Mouse (Mus musculus) heart, embryonic 16.5 days (tissue): ENCODE measurements around the gene Gm26897. TPM values are rescaled to one million over a fixed set of nuclear protein-coding genes. Genes with fewer than 3 reads are reported as not detected.
A peak's percentile ranks its signal among the peaks of the same experiment; 100 is the strongest.

Experiments
- ATAC-seq: fragments of 200-750 bp; cut with Nextera tagmentation; replicated peaks from 2 replicates; pipeline ENCODE4 v1.8.0; 2017; ENCODE audit warnings: moderate number of reproducible peaks; ENCODE audit not compliant: insufficient read depth, low FRiP score; ENCODE audit errors: extremely low read depth
- H3K27ac ChIP-seq: fragments of 300-500 bp; sonication (generic); 2 replicates; pipeline ENCODE4 v1.5.1; 2014; ENCODE audit warnings: mild to moderate bottlenecking, low read length, control low read depth, moderate library complexity
- H3K27me3 ChIP-seq: fragments of 300-500 bp; sonication (generic); 2 replicates; pipeline ENCODE4 v1.6.1; 2014; ENCODE audit warnings: low read length, mixed read lengths; ENCODE audit not compliant: control insufficient read depth, insufficient read depth
- H3K36me3 ChIP-seq: fragments of 300-500 bp; sonication (generic); 2 replicates; pipeline ENCODE4 v1.6.1; 2014; ENCODE audit not compliant: control insufficient read depth, insufficient read depth
- H3K4me1 ChIP-seq: fragments of 300-500 bp; sonication (generic); 2 replicates; pipeline ENCODE4 v1.6.1; 2014; ENCODE audit warnings: low read length, mixed read lengths; ENCODE audit not compliant: control insufficient read depth, insufficient read depth
- H3K4me2 ChIP-seq: fragments of 300-500 bp; sonication (generic); 2 replicates; pipeline ENCODE4 v1.6.1; 2014; ENCODE audit warnings: low read depth, mild to moderate bottlenecking, control low read depth, low read length
- H3K4me3 ChIP-seq: fragments of 300-500 bp; sonication (generic); 2 replicates; pipeline ENCODE4 v1.5.1; 2014; ENCODE audit warnings: mild to moderate bottlenecking, control low read depth, low read length
- H3K9ac ChIP-seq: fragments of 300-500 bp; sonication (generic); 2 replicates; pipeline ENCODE4 v1.6.1; 2014; ENCODE audit warnings: low read length, control low read depth
- H3K9me3 ChIP-seq: fragments of 300-500 bp; sonication (generic); replicated peaks from 2 replicates; pipeline ENCODE4 v1.6.1; 2016; ENCODE audit warnings: low read length; ENCODE audit not compliant: control insufficient read depth
- WGBS: fragments of 180-500 bp; shearing (Covaris S2); extraction: QIAGEN DNeasy Blood & Tissue Kit; methylation state at CpG from one replicate; pipeline ENCODE4 v1.1.7; 2014; 5-methylcytosine and 5-hydroxymethylcytosine counted together
- polyA plus RNA-seq: library from polyadenylated mRNA; unstranded; fragments of >200 nt; fragmentation: Nextera tagmentation; extraction: Ambion mirVana; gene quantifications from 2 replicates; pipeline ENCODE4 v1.2.1, GENCODE M21; 2015

Gene Gm26897
- polyA plus RNA-seq, 1 experiment from 2014 or later = not detected

GRCm38 (mm10) chr5:111719018-111719417 is 14.7 kb upstream of the Gm26897 start:
- no peaks in the 10 kb centered on the region for H3K36me3 ChIP-seq
- no peak overlapping the region for H3K4me3 ChIP-seq
- no peaks in the 10 kb centered on the region for H3K9me3 ChIP-seq
- H3K4me1 ChIP-seq = no peaks in the 10 kb centered on the region
- no peak for ATAC-seq
- H3K27me3 ChIP-seq = no peaks in the 10 kb centered on the region
- H3K9ac ChIP-seq = no peak overlapping the region
- WGBS = 71% methylated on average over 3 of the region's 3 CpGs
- H3K4me2 ChIP-seq = no peak overlapping the region
- H3K27ac ChIP-seq = no peak overlapping the region

GRCm38 (mm10) chr5:111720726-111721125 is 13.0 kb upstream of the Gm26897 start:
- Histone ChIP-seq H3K36me3 (no peaks in the 10 kb centered on the region), H3K4me2 (no peak overlapping the region), H3K9me3 (no peaks in the 10 kb centered on the region), H3K4me3 (no peak overlapping the region), H3K27me3 (no peaks in the 10 kb centered on the region), H3K27ac (no peak overlapping the region), H3K9ac (no peak overlapping the region), H3K4me1 (peaks cover 15% of the 10 kb centered on the region)
- WGBS = 45% methylated on average over 9 of the region's 9 CpGs
- ATAC-seq = no peak

GRCm38 (mm10) chr5:111724713-111725112 is 9.0 kb upstream of the Gm26897 start:
- Histone ChIP-seq H3K27me3 (no peaks in the 10 kb centered on the region), H3K4me1 (peaks cover 21% of the 10 kb centered on the region), H3K4me2 (peak overlapping the region; percentile 50), H3K9ac (peak overlapping the region; percentile 66), H3K4me3 (no peak overlapping the region), H3K9me3 (peaks cover 3% of the 10 kb centered on the region; the same call in 1 of the 2 replicates), H3K27ac (peak overlapping the region; percentile 83), H3K36me3 (no peaks in the 10 kb centered on the region)
- 37% methylated on average over 10 of the region's 10 CpGs for WGBS
- peak; percentile 82 for ATAC-seq

DNA sequence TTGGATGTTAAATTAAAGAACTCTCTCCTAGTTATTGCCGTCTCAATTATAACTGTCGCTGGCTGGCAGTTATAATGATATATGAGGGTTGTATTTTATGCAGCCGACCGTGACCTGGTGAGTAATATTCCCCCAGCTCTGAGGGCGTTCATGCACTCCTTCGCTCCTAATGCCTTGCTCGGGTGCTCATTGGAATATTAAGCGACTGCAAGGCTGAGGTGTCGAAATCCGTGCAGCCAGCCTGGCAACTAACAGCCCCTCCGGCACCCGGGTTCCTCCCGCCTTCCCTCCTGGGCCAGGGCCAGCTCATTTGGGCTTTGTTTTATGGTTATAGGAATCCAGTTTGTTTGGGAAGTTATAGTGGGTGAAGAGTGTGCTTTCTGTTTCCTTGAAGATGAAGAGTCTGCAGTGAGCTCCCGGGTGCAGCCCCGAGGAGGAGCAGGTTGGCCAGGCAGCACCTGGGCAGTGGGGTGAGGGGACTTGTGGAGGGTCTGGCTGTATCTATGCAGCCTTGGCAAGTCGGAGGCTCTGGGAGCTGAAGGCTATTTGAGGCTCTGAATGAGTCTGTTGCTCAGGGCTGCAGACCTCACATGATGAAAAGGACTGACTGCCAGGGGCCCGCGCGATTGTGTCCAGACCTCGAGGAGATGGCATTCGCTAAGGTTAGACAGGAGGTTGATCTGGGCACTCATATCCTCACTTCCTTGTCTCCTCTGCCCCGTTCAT is 8.4 kb upstream of the Gm26897 start:
- H3K4me1 ChIP-seq = peaks cover 21% of the 10 kb centered on the region
- peak overlapping the region; percentile 37 for H3K9ac ChIP-seq
- H3K27me3 ChIP-seq = no peaks in the 10 kb centered on the region
- peak overlapping the region; percentile 5; the same call in 1 of the 2 replicates for H3K4me3 ChIP-seq
- peak overlapping the region; percentile 50 for H3K4me2 ChIP-seq
- 40% methylated on average over 22 of the region's 22 CpGs for WGBS
- peak; percentile 42 for ATAC-seq
- peak overlapping the region; percentile 78 for H3K27ac ChIP-seq
- no peaks in the 10 kb centered on the region for H3K36me3 ChIP-seq
- H3K9me3 ChIP-seq = peaks cover 3% of the 10 kb centered on the region; the same call in 1 of the 2 replicates

- no peak overlapping the region for H3K27ac ChIP-seq
- no peaks in the 10 kb centered on the region for H3K36me3 ChIP-seq
- no peak overlapping the region for H3K4me3 ChIP-seq
- no peak overlapping the region for H3K9ac ChIP-seq
- no peak for ATAC-seq
- WGBS = 78% methylated on average over 4 of the region's 4 CpGs
- no peak overlapping the region for H3K4me2 ChIP-seq
- peaks cover 21% of the 10 kb centered on the region for H3K4me1 ChIP-seq
- H3K9me3 ChIP-seq = peaks cover 3% of the 10 kb centered on the region; the same call in 1 of the 2 replicates
- H3K27me3 ChIP-seq = no peaks in the 10 kb centered on the region
Measured at GRCm38 (mm10) chr5:111728411-111728810, 5.3 kb upstream of the Gm26897 start.

- H3K9me3 ChIP-seq = peaks cover 3% of the 10 kb centered on the region; the same call in 1 of the 2 replicates
- H3K4me3 ChIP-seq = no peak overlapping the region
- H3K27me3 ChIP-seq = no peaks in the 10 kb centered on the region
- no peaks in the 10 kb centered on the region for H3K36me3 ChIP-seq
- H3K4me1 ChIP-seq = peaks cover 7% of the 10 kb centered on the region
- 27% methylated on average over 16 of the region's 16 CpGs for WGBS
- H3K27ac ChIP-seq = no peak overlapping the region
- ATAC-seq = no peak; the same call in 1 of the 2 replicates
- H3K4me2 ChIP-seq = no peak overlapping the region
- H3K9ac ChIP-seq = no peak overlapping the region
Measured at GRCm38 (mm10) chr5:111730560-111731167, 3.1 kb upstream of the Gm26897 start.

GRCm38 (mm10) chr5:111732194-111732593 is 1.5 kb upstream of the Gm26897 start:
- Histone ChIP-seq H3K4me2 (no peak overlapping the region), H3K27ac (no peak overlapping the region), H3K4me1 (no peaks in the 10 kb centered on the region), H3K36me3 (no peaks in the 10 kb centered on the region), H3K27me3 (no peaks in the 10 kb centered on the region), H3K4me3 (no peak overlapping the region), H3K9me3 (peaks cover 3% of the 10 kb centered on the region; the same call in 1 of the 2 replicates), H3K9ac (no peak overlapping the region)
- ATAC-seq = no peak
- 64% methylated on average over 2 of the region's 2 CpGs for WGBS

DNA sequence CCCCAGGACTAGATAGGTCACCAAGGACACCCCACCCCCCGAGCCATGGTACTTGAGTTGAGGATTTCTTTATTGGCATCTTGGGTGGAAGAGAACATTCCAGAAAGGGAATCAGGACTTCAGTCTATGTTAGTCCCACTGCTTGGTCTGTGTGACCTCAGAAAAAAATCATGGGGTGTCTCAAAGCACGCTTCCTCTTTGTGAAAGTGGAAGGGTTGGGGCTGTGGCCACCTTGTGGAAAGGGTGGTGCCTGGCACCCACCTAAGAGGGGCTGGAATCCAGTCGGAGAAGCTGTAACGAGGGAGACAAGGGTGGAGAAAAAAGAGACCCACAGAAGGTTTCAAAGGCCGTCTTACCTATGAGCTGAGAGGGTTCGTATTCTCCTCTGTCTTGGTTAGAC is 5.8 kb downstream of the Gm26897 start:
- Histone ChIP-seq H3K9me3 (no peaks in the 10 kb centered on the region), H3K4me3 (no peak overlapping the region), H3K4me1 (peaks cover 8% of the 10 kb centered on the region), H3K36me3 (no peaks in the 10 kb centered on the region), H3K9ac (no peak overlapping the region), H3K4me2 (no peak overlapping the region), H3K27ac (no peak overlapping the region), H3K27me3 (peaks cover 14% of the 10 kb centered on the region)
- 67% methylated on average over 6 of the region's 6 CpGs for WGBS
- no peak for ATAC-seq
